Mouse (Mus musculus) MEL (cell line): Measurements from ENCODE around the gene Cyp21a1. TPM values are rescaled to one million over a fixed set of nuclear protein-coding genes. Genes with fewer than 3 reads are reported as not detected.

Experiments
- DNase-seq: peaks from one replicate; pipeline ENCODE4 v3.0.0; 2011; ENCODE audit warnings: low read depth, low spot score
- H3K27ac ChIP-seq: 2 replicates; pipeline ENCODE4 v1.5.1; 2012; ENCODE audit warnings: low read depth, mild to moderate bottlenecking, control low read depth, low read length, moderate library complexity; ENCODE audit not compliant: control insufficient read depth
- H3K27me3 ChIP-seq, 2 experiments: fragments of 150-350 bp in 1 of 2; sonication (generic) in 1 of 2; 2 replicates each; pipeline ENCODE4 v1.6.1; 2012; ENCODE audit warnings: low read length in 2 of 2, mild to moderate bottlenecking in 2 of 2, improper control_type of control experiment in 1 of 2, moderate library complexity in 1 of 2; ENCODE audit not compliant: insufficient read depth in 2 of 2, control insufficient read depth in 1 of 2
- H3K36me3 ChIP-seq, 2 experiments: 2 replicates each; pipeline ENCODE4 v1.6.1; 2012 to 2014; ENCODE audit warnings: low read length in 2 of 2, improper control_type of control experiment in 1 of 2, inconsistent platforms in 1 of 2, mild to moderate bottlenecking in 1 of 2; ENCODE audit not compliant: insufficient read depth in 2 of 2, control insufficient read depth in 1 of 2
- H3K4me1 ChIP-seq, 2 experiments: fragments of 150-350 bp in 1 of 2; sonication (generic) in 1 of 2; 2 replicates each; pipeline ENCODE4 v1.6.1; 2012; ENCODE audit warnings: low read length in 2 of 2, improper control_type of control experiment in 1 of 2, mild to moderate bottlenecking in 1 of 2; ENCODE audit not compliant: insufficient read depth in 2 of 2, control insufficient read depth in 1 of 2
- H3K4me3 ChIP-seq, 2 experiments: fragments of 150-350 bp in 1 of 2; sonication (generic) in 1 of 2; 2 replicates each; pipeline ENCODE4 v1.5.1; 2012; ENCODE audit warnings: low read depth in 2 of 2, low read length in 2 of 2, mild to moderate bottlenecking in 2 of 2, moderate library complexity in 2 of 2, control low read depth in 1 of 2, improper control_type of control experiment in 1 of 2; ENCODE audit not compliant: control insufficient read depth in 1 of 2, insufficient read depth in 1 of 2
- H3K79me2 ChIP-seq: 2 replicates; pipeline ENCODE4 v1.6.1; 2012; ENCODE audit warnings: mild to moderate bottlenecking, low read length, moderate library complexity; ENCODE audit not compliant: control insufficient read depth, poor library complexity, insufficient read depth
- H3K9ac ChIP-seq: 2 replicates; pipeline ENCODE4 v1.6.1; 2012; ENCODE audit warnings: low read depth, mild to moderate bottlenecking, control low read depth, low read length, moderate library complexity; ENCODE audit not compliant: control insufficient read depth, poor library complexity, severe bottlenecking
- H3K9me3 ChIP-seq: fragments of 150-350 bp; sonication (generic); replicated peaks from 2 replicates; pipeline ENCODE4 v1.6.1; 2012; ENCODE audit warnings: mild to moderate bottlenecking, low read length, improper control_type of control experiment, moderate library complexity; ENCODE audit not compliant: insufficient read depth
- BHLHE40 ChIP-seq: IDR thresholded peaks from 2 replicates; pipeline ENCODE4 v1.6.1; 2012; ENCODE audit warnings: low read depth, mild to moderate bottlenecking, inconsistent platforms, low read length, improper control_type of control experiment, borderline replicate concordance
- CTCF ChIP-seq, 3 experiments: IDR thresholded peaks in 2 of 3; conservative IDR thresholded peaks in 1 of 3; 2 replicates each; pipeline ENCODE4 v1.5.1; 2011 to 2012; ENCODE audit warnings: low read length in 3 of 3, low read depth in 2 of 3, mild to moderate bottlenecking in 2 of 3, improper control_type of control experiment in 1 of 3, inconsistent platforms in 1 of 3, mixed read lengths in 1 of 3, moderate library complexity in 1 of 3; ENCODE audit not compliant: control insufficient read depth in 1 of 3, insufficient read depth in 1 of 3, poor library complexity in 1 of 3, severe bottlenecking in 1 of 3
- E2F4 ChIP-seq: IDR thresholded peaks from 2 replicates; pipeline ENCODE4 v1.6.1; 2011; ENCODE audit warnings: low read depth, low read length, improper control_type of control experiment, borderline replicate concordance
- ELF1 ChIP-seq: IDR thresholded peaks from 2 replicates; pipeline ENCODE4 v1.6.1; 2014; ENCODE audit warnings: low read depth, mild to moderate bottlenecking, inconsistent platforms, low read length, improper control_type of control experiment, moderate library complexity
- ETS1 ChIP-seq: IDR thresholded peaks from 2 replicates; pipeline ENCODE4 v1.6.1; 2012; ENCODE audit warnings: low read depth, mild to moderate bottlenecking, inconsistent platforms, low read length, improper control_type of control experiment, moderate library complexity
- GABPA ChIP-seq: IDR thresholded peaks from 2 replicates; pipeline ENCODE4 v1.6.1; 2012; ENCODE audit warnings: low read depth, mild to moderate bottlenecking, inconsistent platforms, low read length, improper control_type of control experiment, moderate library complexity
- JUND ChIP-seq: IDR thresholded peaks from 2 replicates; pipeline ENCODE4 v1.6.1; 2011; ENCODE audit warnings: low read depth, mild to moderate bottlenecking, improper control_type of control experiment, low read length
- KAT2A ChIP-seq: conservative IDR thresholded peaks from 2 replicates; pipeline ENCODE4 v1.6.1; 2012; ENCODE audit warnings: low read depth, low read length, improper control_type of control experiment, inconsistent platforms
- MAFK ChIP-seq: IDR thresholded peaks from 2 replicates; pipeline ENCODE4 v1.6.1; 2011; ENCODE audit warnings: low read depth, mild to moderate bottlenecking, low read length, improper control_type of control experiment, borderline replicate concordance
- MAZ ChIP-seq: IDR thresholded peaks from 2 replicates; pipeline ENCODE4 v1.6.1; 2012; ENCODE audit warnings: low read depth, mild to moderate bottlenecking, inconsistent platforms, low read length, improper control_type of control experiment
- MEF2A ChIP-seq: IDR thresholded peaks from 2 replicates; pipeline ENCODE4 v1.6.1; 2014; ENCODE audit warnings: low read depth, mild to moderate bottlenecking, inconsistent platforms, low read length, improper control_type of control experiment; ENCODE audit not compliant: poor library complexity, insufficient replicate concordance, severe bottlenecking; ENCODE audit errors: extremely low read depth
- MXI1 ChIP-seq: IDR thresholded peaks from 2 replicates; pipeline ENCODE4 v1.6.1; 2011; ENCODE audit warnings: mild to moderate bottlenecking, low read depth, low read length, improper control_type of control experiment
- NELFE ChIP-seq: IDR thresholded peaks from 2 replicates; pipeline ENCODE4 v1.6.1; 2011; ENCODE audit warnings: low read depth, low read length, improper control_type of control experiment
- NRF1 ChIP-seq: IDR thresholded peaks from 2 replicates; pipeline ENCODE4 v1.6.1; 2014; ENCODE audit warnings: low read depth, mild to moderate bottlenecking, inconsistent platforms, low read length, improper control_type of control experiment, moderate library complexity; ENCODE audit not compliant: poor library complexity, insufficient read depth, severe bottlenecking
- POLR2A ChIP-seq, 2 experiments: IDR thresholded peaks; 2 replicates each; pipeline ENCODE4 v1.6.1; 2011 to 2012; ENCODE audit warnings: low read length in 2 of 2, mild to moderate bottlenecking in 2 of 2, control low read depth in 1 of 2, improper control_type of control experiment in 1 of 2, low read depth in 1 of 2, moderate library complexity in 1 of 2; ENCODE audit not compliant: control insufficient read depth in 1 of 2, insufficient read depth in 1 of 2, poor library complexity in 1 of 2
- RCOR1 ChIP-seq: IDR thresholded peaks from 2 replicates; pipeline ENCODE4 v1.6.1; 2012; ENCODE audit warnings: low read depth, mild to moderate bottlenecking, inconsistent platforms, low read length, improper control_type of control experiment
- SIN3A ChIP-seq: IDR thresholded peaks from 2 replicates; pipeline ENCODE4 v1.6.1; 2012; ENCODE audit warnings: low read length, improper control_type of control experiment, inconsistent platforms
- SMC3 ChIP-seq: IDR thresholded peaks from 2 replicates; pipeline ENCODE4 v1.6.1; 2011; ENCODE audit warnings: low read depth, low read length, improper control_type of control experiment
- TAL1 ChIP-seq: IDR thresholded peaks from 2 replicates; pipeline ENCODE4 v1.6.1; 2012; ENCODE audit warnings: mild to moderate bottlenecking, inconsistent platforms, low read length, moderate library complexity, mixed read lengths
- TBP ChIP-seq: IDR thresholded peaks from 2 replicates; pipeline ENCODE4 v1.8.0; 2011; ENCODE audit warnings: low read depth, low read length, improper control_type of control experiment
- TCF12 ChIP-seq: IDR thresholded peaks from 2 replicates; pipeline ENCODE4 v1.6.1; 2014; ENCODE audit warnings: low read depth, mild to moderate bottlenecking, inconsistent platforms, low read length, improper control_type of control experiment, moderate library complexity
- UBTF ChIP-seq: IDR thresholded peaks from 2 replicates; pipeline ENCODE4 v1.6.1; 2012; ENCODE audit warnings: low read depth, mild to moderate bottlenecking, inconsistent platforms, low read length, improper control_type of control experiment, moderate library complexity, borderline replicate concordance; ENCODE audit not compliant: insufficient read depth
- USF1 ChIP-seq: IDR thresholded peaks from 2 replicates; pipeline ENCODE4 v1.6.1; 2014; ENCODE audit warnings: low read depth, mild to moderate bottlenecking, inconsistent platforms, low read length, improper control_type of control experiment, moderate library complexity
- USF2 ChIP-seq, 2 experiments: IDR thresholded peaks; 2 replicates each; pipeline ENCODE4 v1.6.1; 2011 to 2012; ENCODE audit warnings: improper control_type of control experiment in 2 of 2, low read length in 2 of 2, borderline replicate concordance in 1 of 2, inconsistent platforms in 1 of 2, low read depth in 1 of 2, mild to moderate bottlenecking in 1 of 2; ENCODE audit not compliant: insufficient read depth in 1 of 2
- ZC3H11A ChIP-seq: IDR thresholded peaks from 2 replicates; pipeline ENCODE4 v1.6.1; 2012; ENCODE audit warnings: low read depth, mild to moderate bottlenecking, inconsistent platforms, low read length, improper control_type of control experiment
- ZKSCAN1 ChIP-seq: IDR thresholded peaks from 2 replicates; pipeline ENCODE4 v1.6.1; 2012; ENCODE audit warnings: low read depth, mild to moderate bottlenecking, inconsistent platforms, low read length, improper control_type of control experiment, moderate library complexity
- ZMIZ1 ChIP-seq: IDR thresholded peaks from 2 replicates; pipeline ENCODE4 v1.6.1; 2012; ENCODE audit warnings: low read depth, mild to moderate bottlenecking, inconsistent platforms, low read length, improper control_type of control experiment, moderate library complexity
- ZNF384 ChIP-seq: IDR thresholded peaks from 2 replicates; pipeline ENCODE4 v1.6.1; 2012; ENCODE audit warnings: low read depth, mild to moderate bottlenecking, inconsistent platforms, low read length, improper control_type of control experiment
- polyA plus RNA-seq, 2 experiments: library from polyadenylated mRNA; stranded (reverse) in 1 of 2; unstranded in 1 of 2; fragments of >175 nt in 1 of 2; fragments of >200 nt in 1 of 2; gene quantifications; 2 replicates each; pipeline versions ENCODE4 v1.2.1 to v1.2.4; 2012; ENCODE audit warnings: low replicate concordance in 2 of 2, low read depth in 1 of 2; ENCODE audit not compliant: insufficient read length in 2 of 2, insufficient read depth in 1 of 2, missing spikeins in 1 of 2
- total RNA-seq: library from RNA; depleted of rRNA; stranded (reverse); fragments of 300-350 nt; gene quantifications from 2 replicates; pipeline ENCODE4 v1.2.3, GENCODE M21; 2012

The Cyp21a1 gene
- total and polyA plus RNA-seq, 3 experiments = not detected

DNA sequence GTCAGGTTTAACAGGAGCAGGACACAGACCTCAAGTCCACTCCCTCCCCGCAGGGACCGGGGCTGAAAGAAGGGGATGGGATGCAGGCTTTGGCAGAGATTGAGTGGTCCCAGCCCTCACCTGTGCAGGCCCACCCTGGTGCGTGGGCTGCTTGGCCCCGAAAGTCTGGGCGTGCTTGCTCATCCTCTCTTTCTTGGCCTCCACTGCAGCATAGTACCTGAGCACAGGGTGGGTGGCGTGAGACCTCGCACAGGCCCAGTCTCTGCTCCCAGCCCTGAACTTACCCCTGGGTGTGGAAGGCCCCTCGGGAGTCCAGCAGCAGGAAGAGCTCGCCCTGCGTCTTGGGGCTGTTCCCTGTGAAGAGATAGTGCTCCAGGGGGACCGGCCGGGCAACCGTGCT is 40.5 kb upstream of the Cyp21a1 start:
- no peaks in the 10 kb centered on the region for H3K9me3 ChIP-seq
- TF ChIP-seq SMC3 (no peak), TAL1 (no peak), ZMIZ1 (no peak), ZNF384 (no peak), NRF1 (no peak), ETS1 (no peak), JUND (no peak), UBTF (no peak), GABPA (no peak), CTCF (IDR thresholded peaks at IDR 0.05 in 2 of 3, conservative IDR thresholded peaks at IDR 0.05 in 1 of 3; ENCODE audit: control insufficient read depth in 1 of 3, insufficient read depth in 1 of 3, low read depth in 2 of 3, low read length in 3 of 3, poor library complexity in 1 of 3, severe bottlenecking in 1 of 3) (no peak), E2F4 (no peak), SIN3A (no peak), MAFK (no peak), ZKSCAN1 (no peak), MEF2A (no peak), MXI1 (no peak), POLR2A (IDR thresholded peaks at IDR 0.05; ENCODE audit: control insufficient read depth in 1 of 2, insufficient read depth in 1 of 2, low read depth in 1 of 2, low read length in 2 of 2, poor library complexity in 1 of 2) (no peak), KAT2A (no peak)
- peaks cover 0 to 1% of the 10 kb centered on the region in 2 experiments; a peak in 3 of 4 replicates for H3K36me3 ChIP-seq
- no peaks in the 10 kb centered on the region for H3K4me1 ChIP-seq
- H3K4me3 ChIP-seq = no peak overlapping the region
- no peak overlapping the region for H3K9ac ChIP-seq
- H3K79me2 ChIP-seq = peaks cover 2% of the 10 kb centered on the region
- no peak for DNase-seq
- H3K27ac ChIP-seq = no peak overlapping the region
- H3K27me3 ChIP-seq = no peaks in the 10 kb centered on the region

DNA sequence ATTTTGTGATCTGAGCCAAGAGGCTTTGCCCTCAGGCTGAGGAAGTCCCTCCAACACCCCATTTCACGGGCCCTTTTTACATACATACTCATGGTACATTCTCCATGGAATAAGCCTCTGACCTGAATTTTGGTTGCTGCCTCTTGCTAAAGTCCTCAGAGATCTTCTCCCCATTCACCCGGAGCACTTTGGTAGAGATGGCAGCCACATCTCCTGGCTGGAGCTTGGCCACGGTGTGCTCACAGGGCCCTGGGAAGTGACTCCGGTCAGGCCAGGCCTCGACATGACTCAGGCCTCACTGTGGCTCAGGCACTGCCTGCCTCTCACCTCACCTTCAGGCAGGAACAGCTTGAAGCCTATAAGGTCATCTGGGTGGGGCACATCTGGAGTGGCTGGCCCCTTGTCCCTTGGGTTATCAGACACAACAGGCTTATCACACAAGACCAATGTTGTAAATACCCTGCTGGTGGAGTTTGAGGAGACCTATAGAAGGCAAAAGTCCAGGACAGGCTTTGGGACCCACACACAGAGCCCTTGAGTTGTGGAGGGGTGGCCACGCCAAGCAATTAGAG is 36.5 kb upstream of the Cyp21a1 start:
- Histone ChIP-seq H3K4me3 (no peak overlapping the region), H3K4me1 (peaks cover 0 to 8% of the 10 kb centered on the region in 2 experiments; a peak in 2 of 4 replicates), H3K9me3 (no peaks in the 10 kb centered on the region), H3K36me3 (no peaks in the 10 kb centered on the region; a peak in 2 of 4 replicates), H3K27ac (no peak overlapping the region), H3K9ac (no peak overlapping the region), H3K79me2 (peaks cover 7% of the 10 kb centered on the region), H3K27me3 (no peaks in the 10 kb centered on the region)
- TF ChIP-seq GABPA (no peak), ETS1 (no peak), MAZ (no peak), TCF12 (no peak), USF1 (no peak), MXI1 (no peak), E2F4 (no peak), ZC3H11A (no peak), ELF1 (no peak), ZKSCAN1 (no peak), RCOR1 (no peak), MEF2A (no peak), NELFE (no peak), BHLHE40 (no peak), USF2 (IDR thresholded peaks at IDR 0.05; ENCODE audit: borderline replicate concordance in 1 of 2, insufficient read depth in 1 of 2, low read depth in 1 of 2, low read length in 2 of 2) (no peak), SMC3 (no peak), TBP (no peak)
- no peak for DNase-seq
